24 mouse cellular contexts compared by ENCODE assay signal in genomic region chr7:124676854-124677515, GRCm38 (mm10).
DNase-seq lines count a peak whose midpoint lies in the region; ATAC-seq and TF ChIP-seq lines count a peak whose summit lies in the region.
"Had no signal": no experiment of that assay in that cellular context is flagged by ENCODE, and none has a peak within 500 bp of the region (broad histone marks: within the 10 kb centered on the region; RNA-seq: fewer than 3 reads in every experiment).

No protein-coding gene starts in this region.

- DNase-seq in cerebellum, adult 18-20 months, result peak; percentile 42 to 44
- DNase-seq in cerebellum, postnatal 10 days, result peak; percentile 26 to 29
- DNase-seq in lung, postnatal 36 days, result peak; percentile 83
- DNase-seq in gastrocnemius, adult 2 months, result no peak
- no peak for DNase-seq in kidney, postnatal 4 days
- no peak for DNase-seq in left cerebral cortex, postnatal 25 days (ENCODE audit: low spot score in 2 of 2)
- DNase-seq: adrenal gland, adult 8-10 months; heart, postnatal 4 days; kidney, adult 8-10 months; kidney, postnatal 14 days; layer of hippocampus, postnatal 36 days; liver, embryonic 13.5 days; thymus, adult 2 months; thymus, postnatal 4 days had no signal

- no peaks in the 10 kb centered on the region for H3K27me3 ChIP-seq in lung, embryonic 15.5 days
- H3K27me3 ChIP-seq: embryonic facial prominence, embryonic 12.5 days; forebrain, embryonic 12.5 days; heart, embryonic 15.5 days; liver, embryonic 13.5 days; neural tube, embryonic 15.5 days had no signal

- WGBS in lung, embryonic 15.5 days, result 32% methylated on average over 3 of the region's 3 CpGs

- intact Hi-C loops in gastrocnemius, adult 2 months (cut with DNase I), result no loop called here
- intact Hi-C loops in left cerebral cortex, postnatal 25 days (cut with DNase I), result loop anchor here (10.0 kb wide), 1 partner anchor 718 kb away; no protein-coding TSS in a partner anchor

- no peak overlapping the region for H3K4me3 ChIP-seq in lung, embryonic 15.5 days
- no peak overlapping the region for H3K4me3 ChIP-seq in gastrocnemius, adult 2 months
- H3K4me3 ChIP-seq: embryonic facial prominence, embryonic 12.5 days; forebrain, embryonic 12.5 days; heart, embryonic 15.5 days; layer of hippocampus, adult 2 months; liver, embryonic 13.5 days; midbrain, embryonic 10.5 days; neural tube, embryonic 15.5 days had no signal

- H3K9ac ChIP-seq in lung, embryonic 15.5 days, result no peak overlapping the region
- H3K9ac ChIP-seq: embryonic facial prominence, embryonic 12.5 days; forebrain, embryonic 12.5 days; heart, embryonic 15.5 days; hindbrain, embryonic 14.5 days; liver, embryonic 13.5 days; neural tube, embryonic 15.5 days had no signal

- TF ChIP-seq CTCF in gastrocnemius, adult 2 months (IDR thresholded peaks at IDR 0.05), result no peak

- no peaks in the 10 kb centered on the region for H3K36me3 ChIP-seq in lung, embryonic 15.5 days
- H3K36me3 ChIP-seq: embryonic facial prominence, embryonic 12.5 days; forebrain, embryonic 12.5 days; heart, embryonic 15.5 days; liver, embryonic 13.5 days; midbrain, embryonic 10.5 days; neural tube, embryonic 15.5 days had no signal

- ATAC-seq in lung, embryonic 15.5 days (ENCODE audit: borderline replicate concordance, extremely low read depth, low FRiP score, low TSS enrichment), result peak; percentile 69
- ATAC-seq: inflammation-experienced regulatory T-cells, adult 6 months had no signal

- no peaks in the 10 kb centered on the region; the same call in 1 of the 2 replicates for H3K4me1 ChIP-seq in lung, embryonic 15.5 days
- H3K4me1 ChIP-seq: embryonic facial prominence, embryonic 12.5 days; forebrain, embryonic 12.5 days; heart, embryonic 15.5 days; liver, embryonic 13.5 days; midbrain, embryonic 10.5 days; neural tube, embryonic 15.5 days had no signal

- H3K4me2 ChIP-seq in lung, embryonic 15.5 days, result no peak overlapping the region
- H3K4me2 ChIP-seq: embryonic facial prominence, embryonic 12.5 days; forebrain, embryonic 12.5 days; heart, embryonic 15.5 days; hindbrain, embryonic 14.5 days; liver, embryonic 13.5 days; neural tube, embryonic 15.5 days had no signal

- H3K9me3 ChIP-seq in lung, embryonic 15.5 days, result no peaks in the 10 kb centered on the region
- H3K9me3 ChIP-seq: embryonic facial prominence, embryonic 12.5 days; forebrain, embryonic 12.5 days; heart, embryonic 15.5 days; liver, embryonic 13.5 days; midbrain, embryonic 10.5 days; neural tube, embryonic 15.5 days had no signal

- no peak overlapping the region for H3K27ac ChIP-seq in lung, embryonic 15.5 days
- H3K27ac ChIP-seq in gastrocnemius, adult 2 months, result no peak overlapping the region
- H3K27ac ChIP-seq: embryonic facial prominence, embryonic 12.5 days; forebrain, embryonic 12.5 days; heart, embryonic 15.5 days; hindbrain, embryonic 14.5 days; layer of hippocampus, adult 2 months; liver, embryonic 13.5 days; midbrain, embryonic 10.5 days; neural tube, embryonic 15.5 days; stomach, postnatal 0 days had no signal

Comparison
In these comparisons a context has a peak if more than half of its experiments do, and no peak if none do; other contexts are left out.
1. DNase-seq: peak in cerebellum, adult 18-20 months (2 of 2), cerebellum, postnatal 10 days (2 of 2) and lung, postnatal 36 days (single experiment); none in gastrocnemius, adult 2 months (single experiment), kidney, postnatal 4 days (0 of 2) and left cerebral cortex, postnatal 25 days (0 of 2).